Mouse (Mus musculus) ovary, adult 18-20 months (tissue): ENCODE results near the gene Aktip.

ENCODE experiments used
- DNase-seq: peaks from one replicate; pipeline ENCODE4 v3.0.0; 2022; ENCODE audit warnings: low spot score, mixed read lengths

Aktip gene

DNA sequence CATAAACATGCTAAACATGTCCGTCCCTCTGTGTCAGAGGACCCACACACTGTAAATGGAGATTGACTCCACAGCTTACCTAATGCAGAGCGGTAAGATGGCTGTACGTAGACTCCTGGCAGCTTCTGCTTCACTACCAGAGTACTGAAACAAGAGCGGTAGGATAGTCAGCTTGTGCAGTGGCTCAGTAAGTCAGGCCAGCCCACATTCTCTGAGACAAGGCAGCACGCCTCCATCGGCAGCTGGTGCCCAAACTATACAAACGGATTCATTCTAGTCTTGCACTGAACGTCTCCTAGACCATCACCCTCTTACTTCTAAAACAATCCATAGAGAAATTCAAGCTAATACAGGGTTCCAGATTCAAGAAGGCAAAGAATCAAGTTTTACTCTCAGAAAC is 73.0 kb downstream of the Aktip start:
- DNase-seq, result no peak

DNA sequence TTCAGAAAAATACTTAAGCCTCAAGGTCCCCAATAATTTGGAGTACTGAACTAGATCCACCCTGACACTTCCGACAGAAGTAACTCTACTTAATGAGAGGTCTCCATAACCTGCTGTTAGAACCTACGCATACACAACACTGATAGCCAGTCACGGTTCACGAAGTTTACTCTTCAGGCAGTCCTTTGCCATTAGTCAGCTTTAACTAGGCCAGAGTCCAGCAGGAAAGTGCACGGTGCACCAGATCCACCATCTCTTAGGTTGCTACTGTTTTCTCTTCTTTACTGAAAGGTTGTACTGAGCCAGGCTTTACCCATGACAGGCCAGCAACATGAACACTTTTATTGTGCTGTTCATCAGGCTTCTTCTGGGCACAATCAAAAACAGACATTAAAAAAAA is 75.5 kb downstream of the Aktip start:
- no peak for DNase-seq

DNA sequence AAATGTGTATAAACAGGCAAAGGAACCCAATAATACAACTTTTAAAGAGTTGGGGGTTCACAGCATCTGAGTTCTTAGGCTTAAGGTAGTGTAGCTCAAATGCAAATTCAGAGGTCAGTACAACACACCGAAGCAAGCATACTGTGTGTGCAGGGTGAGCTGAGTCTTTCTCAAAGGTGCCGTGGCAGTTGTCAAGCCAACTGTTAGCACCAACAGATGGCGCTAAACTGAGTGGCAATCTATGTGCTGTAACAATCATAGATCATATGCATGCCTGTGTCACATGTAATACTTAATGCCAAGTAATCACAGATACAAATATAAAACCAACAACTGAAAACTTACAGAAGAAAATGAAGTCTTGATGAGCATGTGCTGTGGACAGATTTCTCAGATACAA is 81.6 kb downstream of the Aktip start:
- no peak for DNase-seq

DNA sequence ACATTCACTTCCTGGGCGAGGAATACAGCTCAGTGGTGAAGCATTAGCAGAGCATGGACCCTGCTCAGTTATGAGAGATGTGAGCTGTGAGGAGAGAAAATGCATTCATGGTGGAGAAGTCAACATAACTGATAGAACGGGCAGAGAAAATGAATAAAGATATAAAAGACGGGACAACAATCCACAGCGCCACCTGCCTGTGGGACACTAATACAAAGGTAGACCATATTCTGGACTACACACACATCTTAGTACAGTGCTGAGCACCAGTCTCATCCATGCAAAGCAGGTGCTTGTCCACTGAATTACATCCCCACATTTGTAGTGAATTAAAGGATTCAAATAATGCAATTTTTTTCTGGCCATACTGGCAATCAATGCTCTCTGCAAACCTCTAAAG is 82.2 kb downstream of the Aktip start:
- no peak for DNase-seq

DNA sequence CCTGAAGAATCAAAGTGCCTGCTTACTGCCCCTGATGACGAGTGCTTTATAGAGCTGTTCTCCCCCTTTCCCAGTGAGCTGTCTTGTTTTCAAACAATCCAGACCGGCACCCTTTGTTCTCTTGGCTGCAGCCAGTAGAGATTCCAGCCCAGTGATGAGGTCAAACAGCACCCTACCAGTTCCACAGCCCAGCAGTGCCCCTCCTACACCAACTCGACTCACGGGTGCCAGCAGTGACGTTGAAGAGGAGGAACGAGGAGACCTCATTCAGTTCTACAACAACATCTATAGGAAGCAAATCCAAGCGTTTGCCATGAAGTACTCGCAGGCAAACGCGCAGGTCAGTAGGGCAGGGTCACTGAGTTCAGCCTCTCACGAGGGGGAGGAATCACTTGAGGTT is 84.9 kb downstream of the Aktip start:
- DNase-seq, result peak; percentile 17

DNA sequence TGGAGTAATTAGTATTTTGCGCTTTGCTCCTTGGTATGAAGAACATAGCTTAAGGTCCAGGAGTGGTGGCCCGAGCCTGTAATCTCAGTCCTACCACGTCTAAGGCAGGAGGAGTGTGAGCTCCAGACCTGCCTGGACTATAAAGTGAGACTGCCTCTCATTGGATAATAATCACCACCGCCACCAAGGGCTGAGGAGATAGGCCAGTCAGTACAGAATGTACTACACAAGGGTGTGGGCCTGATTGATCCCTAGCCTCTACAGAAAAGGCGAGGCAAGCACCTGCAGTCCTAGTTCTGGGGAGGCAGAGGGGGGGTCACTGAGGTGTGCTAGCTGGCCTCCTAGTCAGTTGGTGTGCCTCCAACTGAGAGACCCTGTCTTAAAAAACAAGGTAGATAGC is 85.3 kb downstream of the Aktip start:
- no peak for DNase-seq

DNA sequence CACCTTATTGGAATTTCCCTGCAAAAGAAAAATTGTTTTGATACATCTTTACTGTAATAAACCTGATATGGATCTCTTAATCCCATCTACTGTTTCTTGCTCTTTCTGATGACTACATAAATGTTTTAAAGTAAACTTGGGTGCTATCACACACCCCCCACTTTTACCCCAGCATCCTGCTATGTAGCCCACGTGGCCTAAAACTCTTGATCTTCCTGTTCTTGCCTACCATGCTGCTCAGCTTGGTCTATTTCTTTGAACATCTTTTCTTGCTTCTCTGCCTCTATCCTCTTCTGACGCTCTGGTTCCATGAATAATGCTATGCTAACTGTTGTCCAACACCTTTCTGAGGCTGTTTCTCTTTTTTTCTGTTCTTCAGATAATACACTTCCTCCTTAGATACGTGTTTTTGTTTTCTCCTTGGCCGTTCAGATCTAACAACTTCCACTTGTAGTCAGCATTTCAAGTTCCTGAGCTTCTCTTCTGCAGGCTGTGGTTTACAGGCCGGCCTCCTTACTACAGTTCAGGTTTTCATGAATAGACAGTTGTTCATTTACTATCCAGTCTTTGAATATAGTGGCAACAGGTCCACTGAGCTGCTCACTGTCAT is 87.8 kb downstream of the Aktip start:
- no peak for DNase-seq

DNA sequence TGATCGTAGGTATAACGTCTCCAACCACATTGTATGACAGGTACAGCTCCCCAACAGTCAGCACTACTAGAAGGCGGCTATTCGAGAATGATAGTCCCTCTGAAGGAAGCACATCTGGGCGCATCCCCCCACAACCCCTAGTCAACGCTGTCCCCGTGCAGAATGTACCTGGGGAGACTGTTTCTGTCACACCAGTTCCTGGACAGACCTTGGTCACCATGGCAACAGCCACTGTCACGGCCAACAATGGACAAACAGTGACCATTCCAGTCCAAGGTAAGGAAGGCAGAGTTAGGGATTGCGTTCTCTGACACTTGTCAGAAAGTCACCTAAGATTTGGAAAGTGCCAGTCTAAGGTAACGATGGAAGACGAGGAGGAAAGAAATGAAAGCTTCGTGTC is 93.5 kb downstream of the Aktip start:
- DNase-seq, result no peak

DNA sequence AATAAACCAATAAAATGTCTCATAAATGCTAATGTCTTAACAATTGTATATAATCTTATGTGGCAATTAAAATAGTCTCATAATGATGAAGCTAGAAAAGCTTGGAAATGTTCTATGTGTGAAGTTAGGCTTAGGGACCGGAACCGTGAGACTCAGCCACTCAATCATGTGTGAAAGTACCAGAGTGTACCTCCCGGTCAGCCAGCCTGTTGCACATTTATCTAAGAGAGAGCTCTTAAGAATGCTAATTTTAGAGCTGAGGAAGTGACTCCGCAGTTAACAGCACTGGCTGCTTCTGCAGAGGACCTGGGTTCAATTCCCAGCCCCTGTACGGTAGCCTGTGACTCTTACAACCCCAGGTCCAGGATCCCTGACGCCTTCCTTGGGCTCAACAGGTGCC is 101.7 kb downstream of the Aktip start:
- DNase-seq, result no peak

DNA sequence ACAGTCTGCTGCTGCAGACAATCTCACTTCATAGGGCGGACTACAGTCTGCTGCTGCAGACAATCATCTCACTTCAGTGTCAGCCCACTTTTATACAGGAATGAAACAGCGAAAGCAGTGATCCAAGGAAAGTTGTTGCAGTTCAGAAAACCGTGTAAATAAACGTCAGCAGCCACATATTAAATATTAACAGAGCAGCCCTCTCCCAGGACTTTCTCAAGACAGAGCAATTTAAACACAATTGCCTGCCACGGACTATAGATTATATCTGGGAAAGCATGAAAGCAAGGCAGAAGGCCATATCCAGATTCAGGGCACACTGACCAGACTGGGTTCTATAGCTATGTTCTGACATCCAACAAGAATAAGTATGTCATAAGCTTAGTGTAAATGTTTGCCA is 105.6 kb downstream of the Aktip start:
- DNase-seq, result no peak

DNA sequence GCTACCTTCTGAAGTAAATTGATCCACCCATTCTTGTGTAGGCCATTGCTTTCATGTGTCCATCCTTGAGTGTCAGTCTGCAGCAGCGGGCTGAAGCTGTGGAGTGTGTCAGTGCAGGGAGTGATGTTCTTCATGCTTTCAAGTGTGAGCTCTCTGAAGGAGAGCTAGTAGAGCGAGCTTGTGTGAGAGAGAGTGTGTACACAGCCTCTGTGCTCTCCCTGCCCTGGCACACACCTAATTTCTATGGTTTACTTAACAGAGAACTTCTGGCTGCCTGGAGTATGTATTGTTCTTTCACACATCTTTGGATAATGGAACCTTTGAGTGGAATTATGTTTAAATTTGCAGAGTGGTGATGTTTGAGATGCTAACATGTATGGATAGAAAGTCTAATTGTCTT is 110.2 kb downstream of the Aktip start:
- no peak for DNase-seq

DNA sequence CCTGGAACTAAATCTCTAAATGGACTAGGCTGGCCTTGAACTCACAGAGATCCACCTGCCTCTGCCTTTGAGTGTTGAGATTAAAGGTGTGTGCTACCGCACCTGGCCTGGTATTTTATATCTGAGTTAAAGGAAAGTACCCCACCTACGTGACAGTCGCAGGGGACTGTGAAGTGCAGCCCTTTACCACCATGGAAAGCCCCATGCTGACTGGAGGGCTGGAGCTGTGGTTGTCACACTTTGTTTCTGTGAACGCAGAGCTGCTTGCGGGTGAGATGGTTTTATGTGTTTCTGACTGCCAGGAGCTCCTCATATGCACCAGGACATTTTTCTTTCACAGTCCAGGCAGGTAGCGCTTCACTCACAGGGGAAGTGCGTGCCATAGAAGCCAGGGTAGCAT is 111.3 kb downstream of the Aktip start:
- no peak for DNase-seq

DNA sequence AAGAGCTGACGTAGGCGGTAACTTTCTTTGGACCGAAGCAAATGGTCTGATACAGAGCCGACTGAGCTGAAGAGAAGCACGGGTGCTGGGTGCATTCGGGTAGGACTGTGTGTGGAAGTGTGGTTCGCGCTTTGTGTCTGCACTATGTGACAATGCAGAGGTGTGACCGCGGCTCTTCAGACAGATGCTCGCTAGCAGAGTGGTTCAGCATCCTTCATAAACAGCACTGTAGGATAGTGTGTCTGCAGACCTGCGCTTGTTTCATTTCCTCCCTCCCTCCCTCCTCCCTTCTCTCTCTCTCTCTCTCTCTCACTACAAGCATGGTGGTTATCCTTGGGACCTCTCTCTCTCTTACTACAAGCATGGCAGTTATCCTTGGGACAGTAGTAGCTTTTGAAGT is 117.3 kb downstream of the Aktip start:
- DNase-seq, result no peak

DNA sequence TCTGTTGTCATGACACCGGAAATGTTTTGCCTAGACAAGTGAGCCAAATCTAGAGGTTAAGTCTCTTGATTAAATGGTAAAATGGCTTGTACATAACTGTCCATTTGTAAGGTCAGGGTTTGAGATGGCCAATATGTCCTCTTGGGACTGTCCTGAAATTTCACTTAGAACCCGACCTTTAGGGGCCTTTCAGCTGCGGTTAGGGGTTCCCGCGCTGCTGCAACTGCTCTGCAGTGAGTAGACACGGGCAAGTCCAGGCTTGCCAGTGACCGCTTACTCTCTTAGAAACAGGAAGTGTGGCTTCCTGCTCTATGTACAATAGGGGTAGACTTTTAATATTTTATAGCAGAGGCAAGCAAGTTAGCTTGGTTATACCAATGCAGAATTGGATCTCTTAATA is 117.9 kb downstream of the Aktip start:
- DNase-seq, result no peak

DNA sequence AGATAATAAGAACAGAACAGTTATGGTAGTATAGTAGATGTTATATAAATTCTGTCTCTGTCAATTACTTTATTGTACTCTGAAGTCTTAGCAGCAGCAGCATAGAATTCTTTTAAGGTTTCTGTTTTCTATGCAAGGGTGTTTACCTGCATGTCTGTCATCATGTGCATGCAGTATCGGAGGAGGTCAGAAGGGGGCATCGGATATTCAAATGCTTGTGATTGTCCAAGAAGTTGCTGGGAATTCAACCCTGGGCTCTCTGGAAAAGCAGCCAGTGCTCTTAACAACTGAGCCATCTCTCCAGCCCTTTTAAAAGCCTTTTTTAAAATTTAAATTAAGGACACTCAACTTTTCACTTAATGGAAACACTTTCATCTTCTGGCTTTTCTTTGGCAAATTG is 120.1 kb downstream of the Aktip start:
- DNase-seq, result no peak

DNA sequence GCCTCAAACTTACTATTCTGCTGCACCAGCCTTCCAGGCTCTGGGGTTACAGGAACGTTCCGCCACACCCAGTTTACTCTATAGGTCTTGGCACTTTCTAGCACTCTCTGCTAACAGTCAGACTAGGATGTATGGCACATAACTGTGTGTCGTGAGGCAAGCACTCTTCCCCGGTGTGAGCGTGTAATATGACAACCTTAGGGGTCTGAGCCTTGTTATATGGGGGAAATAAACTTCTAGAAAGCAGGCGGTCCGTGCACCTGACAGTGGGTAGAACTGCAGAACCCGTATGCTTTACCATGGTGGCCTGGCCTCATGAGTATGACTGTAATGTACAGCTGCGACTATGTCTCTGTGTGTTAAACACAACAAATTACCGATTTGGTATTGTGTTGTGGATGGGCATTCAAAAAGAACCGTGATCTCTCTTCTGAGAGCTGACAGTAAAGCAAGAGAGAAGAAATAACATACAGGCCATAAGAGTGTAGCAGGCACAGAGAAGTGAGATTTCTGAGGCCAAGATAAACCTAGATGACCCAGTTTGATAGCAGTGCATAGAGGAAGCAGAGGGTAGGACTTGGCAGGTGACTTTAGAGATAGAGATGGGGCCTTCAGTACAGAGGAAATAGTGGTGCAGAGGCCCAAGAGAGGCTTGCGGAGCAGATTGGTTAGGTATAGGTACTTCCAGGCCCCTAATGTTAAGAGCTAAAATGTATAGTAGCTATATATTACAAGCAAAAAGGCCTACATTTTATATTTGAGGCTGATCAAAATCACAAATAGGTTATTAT is 122.5 kb downstream of the Aktip start:
- DNase-seq, result no peak

DNA sequence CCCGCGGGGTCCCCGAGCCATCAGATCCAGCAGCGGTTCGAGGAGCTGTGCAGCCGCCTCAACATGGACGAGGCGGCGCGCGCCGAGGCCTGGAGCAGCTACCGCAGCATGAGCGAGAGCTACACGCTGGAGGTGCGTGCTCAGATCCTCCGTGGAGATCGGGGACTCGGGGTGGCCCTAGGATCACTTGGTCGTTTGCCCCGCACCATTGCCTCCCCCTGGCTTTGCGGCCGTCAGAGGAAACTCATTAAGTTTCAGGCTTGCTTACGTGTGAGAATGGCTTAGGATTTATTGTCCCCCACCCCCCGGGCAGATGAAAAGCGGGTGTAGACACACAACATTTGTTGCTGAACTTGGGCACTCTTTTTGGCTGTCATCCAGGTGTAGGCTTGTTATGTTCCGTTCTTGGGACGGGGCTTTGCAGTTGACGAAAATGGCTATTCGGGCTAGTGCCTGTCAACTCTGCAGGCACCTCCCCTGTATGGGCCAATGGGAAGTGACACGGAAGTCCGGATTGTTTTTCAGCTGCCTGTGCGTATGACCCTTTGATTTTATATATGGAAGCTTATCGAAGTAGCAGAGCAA is 129.4 kb downstream of the Aktip start:
- DNase-seq, result peak; percentile 82

DNA sequence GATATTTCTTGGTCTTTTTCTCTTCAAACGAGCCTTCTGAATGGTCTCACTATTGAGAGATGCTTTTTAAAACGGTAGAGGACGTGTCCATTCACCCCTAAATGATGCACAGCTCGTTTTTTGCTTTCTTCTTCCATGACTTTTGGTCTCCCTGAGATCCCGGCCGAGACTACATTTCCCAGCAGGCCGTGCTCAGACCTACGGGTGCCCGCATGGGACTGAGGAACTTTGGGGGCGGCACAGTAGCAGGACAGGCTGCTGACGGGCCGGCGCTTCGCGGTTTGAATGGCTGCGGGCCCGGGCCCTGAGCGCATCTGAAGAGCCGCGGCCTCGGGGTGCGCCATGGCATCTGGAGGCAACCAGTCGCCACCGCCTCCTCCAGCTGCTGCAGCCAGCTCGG is 129.9 kb downstream of the Aktip start, which contains the start of gene Rbl2:
Gene Rbl2, plus strand, starts transcription at position 224 of the 400 bp plus-strand sequence.
- DNase-seq, result peak; percentile 92

DNA sequence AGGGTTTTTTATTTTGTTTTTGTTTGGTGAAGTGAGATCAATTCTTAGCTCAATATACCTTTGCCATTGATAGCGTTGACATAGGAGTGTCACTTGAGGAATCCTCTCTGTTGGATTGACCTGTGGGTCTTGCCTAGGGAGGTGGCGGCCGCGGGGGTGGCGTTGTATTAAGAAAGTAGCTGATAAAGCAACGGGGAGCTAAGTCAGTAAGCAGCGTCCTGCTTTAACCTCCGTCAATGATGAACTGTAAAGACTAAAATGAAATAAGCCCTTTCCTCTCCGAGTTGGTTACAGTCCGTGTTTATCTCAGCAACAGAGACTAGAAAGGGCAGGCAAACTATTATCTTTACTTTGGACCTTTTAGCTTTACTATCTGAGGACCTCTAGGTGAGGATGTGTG is 130.4 kb downstream of the Aktip start:
- no peak for DNase-seq

DNA sequence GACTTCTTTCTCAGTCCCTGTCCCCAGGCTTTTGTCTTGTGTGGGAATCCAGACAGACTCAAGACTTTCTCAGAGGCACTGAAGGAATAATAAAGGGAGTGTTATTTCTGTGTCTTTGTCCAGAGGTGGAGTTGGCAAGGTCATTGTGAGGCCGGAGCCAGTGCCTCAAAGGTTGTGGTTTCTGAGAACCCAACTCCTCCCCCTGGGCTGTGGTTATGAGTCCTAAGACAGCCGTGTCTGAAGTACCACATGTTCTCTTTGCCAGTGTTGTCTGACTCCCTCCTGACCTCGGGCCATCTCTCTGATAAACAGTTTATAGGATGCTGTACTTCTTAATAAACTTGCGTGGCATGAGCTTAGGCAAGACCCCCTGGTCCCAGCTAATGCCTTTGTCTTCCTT is 134.6 kb downstream of the Aktip start:
- DNase-seq, result no peak
